Mouse (Mus musculus): ENCODE results near the gene Rpp21. TPM values are rescaled to one million over a fixed set of nuclear protein-coding genes. Genes with fewer than 3 reads are reported as not detected.

The Rpp21 gene
- 6.4 TPM for polyA plus RNA-seq (2014; fragmentation: Illumina TruSeq; extraction: RNeasy Lipid Tissue Mini Kit (QIAGEN cat#74804); ENCODE audit: low read depth, low replicate concordance)

GRCm38 (mm10) chr17:36257969-36258368 is at the start of gene Rpp21:
TSS of gene Rpp21 (minus strand) at chr17:36258069.

GRCm38 (mm10) chr17:36286390-36286789 is 28.5 kb upstream of the Rpp21 start, which contains the start of gene H2-M10.2:
TSS of gene H2-M10.2 (minus strand) at chr17:36286490.

GRCm38 (mm10) chr17:36271586-36272256 is 13.9 kb upstream of the Rpp21 start, which contains the start of gene Trim39:
TSS of gene Trim39 (minus strand) at chr17:36272247.

Other genes with a start within 250 kb of the Rpp21 start
- gene H2-T24, start 237.5 kb downstream of the Rpp21 start, polyA plus RNA-seq (2014; fragmentation: Illumina TruSeq; extraction: RNeasy Lipid Tissue Mini Kit (QIAGEN cat#74804); ENCODE audit: low read depth, low replicate concordance), result 0.13 TPM
- gene H2-T23, start 225.2 kb downstream of the Rpp21 start, polyA plus RNA-seq (2014; fragmentation: Illumina TruSeq; extraction: RNeasy Lipid Tissue Mini Kit (QIAGEN cat#74804); ENCODE audit: low read depth, low replicate concordance), result 0.38 TPM
- 0.71 TPM for gene H2-T22, start 215.3 kb downstream of the Rpp21 start, polyA plus RNA-seq (2014; fragmentation: Illumina TruSeq; extraction: RNeasy Lipid Tissue Mini Kit (QIAGEN cat#74804); ENCODE audit: low read depth, low replicate concordance)
- gene Gm6034, start 215.1 kb downstream of the Rpp21 start, polyA plus RNA-seq (2014; fragmentation: Illumina TruSeq; extraction: RNeasy Lipid Tissue Mini Kit (QIAGEN cat#74804); ENCODE audit: low read depth, low replicate concordance), result not detected
- not detected for gene Gm11127, start 199.7 kb downstream of the Rpp21 start, polyA plus RNA-seq (2014; fragmentation: Illumina TruSeq; extraction: RNeasy Lipid Tissue Mini Kit (QIAGEN cat#74804); ENCODE audit: low read depth, low replicate concordance)
- not detected for gene Gm19684, start 136.4 kb downstream of the Rpp21 start, polyA plus RNA-seq (2014; fragmentation: Illumina TruSeq; extraction: RNeasy Lipid Tissue Mini Kit (QIAGEN cat#74804); ENCODE audit: low read depth, low replicate concordance)
- not detected for gene Gm7030, start 128.6 kb downstream of the Rpp21 start, polyA plus RNA-seq (2014; fragmentation: Illumina TruSeq; extraction: RNeasy Lipid Tissue Mini Kit (QIAGEN cat#74804); ENCODE audit: low read depth, low replicate concordance)
- not detected for gene Gm8909, start 89.5 kb downstream of the Rpp21 start, polyA plus RNA-seq (2014; fragmentation: Illumina TruSeq; extraction: RNeasy Lipid Tissue Mini Kit (QIAGEN cat#74804); ENCODE audit: low read depth, low replicate concordance)
- gene H2-T3, start 67.8 kb downstream of the Rpp21 start, polyA plus RNA-seq (2014; fragmentation: Illumina TruSeq; extraction: RNeasy Lipid Tissue Mini Kit (QIAGEN cat#74804); ENCODE audit: low read depth, low replicate concordance), result not detected
- 45.3 TPM for gene Trim39, start 14.2 kb upstream of the Rpp21 start, polyA plus RNA-seq (2014; fragmentation: Illumina TruSeq; extraction: RNeasy Lipid Tissue Mini Kit (QIAGEN cat#74804); ENCODE audit: low read depth, low replicate concordance)
- gene H2-M10.2, start 28.4 kb upstream of the Rpp21 start, polyA plus RNA-seq (2014; fragmentation: Illumina TruSeq; extraction: RNeasy Lipid Tissue Mini Kit (QIAGEN cat#74804); ENCODE audit: low read depth, low replicate concordance), result not detected
- gene H2-M10.1, start 68.1 kb upstream of the Rpp21 start, polyA plus RNA-seq (2014; fragmentation: Illumina TruSeq; extraction: RNeasy Lipid Tissue Mini Kit (QIAGEN cat#74804); ENCODE audit: low read depth, low replicate concordance), result not detected
- not detected for gene H2-M10.3, start 110.3 kb upstream of the Rpp21 start, polyA plus RNA-seq (2014; fragmentation: Illumina TruSeq; extraction: RNeasy Lipid Tissue Mini Kit (QIAGEN cat#74804); ENCODE audit: low read depth, low replicate concordance)
- not detected for gene H2-M10.4, start 204.3 kb upstream of the Rpp21 start, polyA plus RNA-seq (2014; fragmentation: Illumina TruSeq; extraction: RNeasy Lipid Tissue Mini Kit (QIAGEN cat#74804); ENCODE audit: low read depth, low replicate concordance)